Mouse (Mus musculus) neural tube, embryonic 13.5 days (tissue): ENCODE results near the gene Slamf9. TPM values are rescaled to one million over a fixed set of nuclear protein-coding genes. Genes with fewer than 3 reads are reported as not detected.

ENCODE experiments used
- ATAC-seq: fragments of 200-750 bp; cut with Nextera tagmentation; 2 replicates; pipeline ENCODE4 v1.8.0; 2017; ENCODE audit warnings: low read depth, mild to moderate bottlenecking, moderate TSS enrichment, moderate library complexity
- H3K27ac ChIP-seq: fragments of 300-500 bp; sonication (generic); replicated peaks from 2 replicates; pipeline ENCODE4 v1.5.1; 2015; ENCODE audit warnings: moderate library complexity, mild to moderate bottlenecking, inconsistent platforms
- H3K27me3 ChIP-seq: fragments of 300-500 bp; sonication (generic); 2 replicates; pipeline ENCODE4 v1.6.1; 2015; ENCODE audit warnings: mild to moderate bottlenecking, inconsistent platforms
- H3K36me3 ChIP-seq: fragments of 300-500 bp; sonication (generic); 2 replicates; pipeline ENCODE4 v1.6.1; 2015; ENCODE audit warnings: mild to moderate bottlenecking, inconsistent platforms
- H3K4me1 ChIP-seq: fragments of 300-500 bp; sonication (generic); replicated peaks from 2 replicates; pipeline ENCODE4 v1.6.1; 2015; ENCODE audit warnings: inconsistent platforms
- H3K4me2 ChIP-seq: fragments of 300-500 bp; sonication (generic); 2 replicates; pipeline ENCODE4 v1.6.1; 2015; ENCODE audit warnings: inconsistent platforms, mild to moderate bottlenecking, moderate library complexity
- H3K4me3 ChIP-seq: fragments of 300-500 bp; sonication (generic); 2 replicates; pipeline ENCODE4 v1.5.1; 2015; ENCODE audit warnings: mild to moderate bottlenecking, inconsistent platforms
- H3K9ac ChIP-seq: fragments of 300-500 bp; sonication (generic); 2 replicates; pipeline ENCODE4 v1.6.1; 2015; ENCODE audit warnings: moderate library complexity, mild to moderate bottlenecking, inconsistent platforms
- H3K9me3 ChIP-seq: fragments of 300-500 bp; sonication (generic); 2 replicates; pipeline ENCODE4 v1.6.1; 2016; ENCODE audit warnings: inconsistent platforms
- WGBS: fragments of 180-500 bp; shearing (Covaris S2); methylation state at CpG from one replicate; pipeline ENCODE4 v1.1.7; 2015; 5-methylcytosine and 5-hydroxymethylcytosine counted together
- polyA plus RNA-seq: library from polyadenylated mRNA; unstranded; fragments of >200 nt; fragmentation: Nextera tagmentation; extraction: Ambion mirVana; gene quantifications from 2 replicates; pipeline ENCODE4 v1.2.1, GENCODE M21; 2015

The Slamf9 gene
- 0.37 TPM in 1 of 2 replicates, not detected in the other for polyA plus RNA-seq

DNA sequence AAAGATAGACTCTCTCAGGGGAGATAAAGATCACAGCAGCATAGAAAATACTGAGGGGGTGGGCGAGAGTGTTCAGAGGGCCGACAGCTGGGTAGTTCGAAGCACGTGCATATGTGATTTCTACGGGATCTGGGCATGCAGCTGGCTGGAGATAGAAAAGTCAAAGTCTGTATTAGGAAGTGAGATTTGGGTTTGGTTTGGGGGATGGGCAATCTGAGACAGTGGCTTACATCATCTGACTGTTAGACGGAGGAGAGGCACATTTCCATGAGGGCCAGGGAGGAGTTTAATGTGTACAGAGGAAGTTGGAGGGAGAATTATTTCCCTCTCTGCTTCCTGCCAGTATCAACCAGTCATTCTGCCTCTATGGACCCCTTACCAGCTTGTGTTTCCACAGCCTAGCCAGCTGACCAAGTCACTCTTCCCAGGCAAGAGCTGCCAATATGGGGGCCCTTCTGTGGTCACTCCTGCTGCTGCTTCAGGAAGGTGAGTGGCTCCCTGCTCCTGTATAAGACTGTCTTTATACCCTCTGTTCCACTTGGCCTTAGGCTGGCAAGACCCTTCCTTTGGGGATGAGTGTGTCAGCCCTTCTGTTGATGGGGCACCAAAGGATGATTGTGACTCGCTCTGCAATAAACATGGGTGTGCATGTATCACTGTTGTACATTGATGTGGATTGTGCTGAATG is at the start of gene Slamf9:
TSS of gene Slamf9 (plus strand) at position 305 of the 688 bp plus-strand sequence.
- no peak within 1 kb of the TSS for H3K27ac ChIP-seq
- H3K9me3 ChIP-seq = no peaks in the 10 kb centered on the region
- no peaks in the 10 kb centered on the region for H3K36me3 ChIP-seq
- no peak within 1 kb of the TSS for H3K4me2 ChIP-seq
- H3K27me3 ChIP-seq = peaks cover 4% of the 10 kb centered on the region; the same call in 1 of the 2 replicates
- H3K9ac ChIP-seq = no peak within 1 kb of the TSS
- H3K4me3 ChIP-seq = no peak within 1 kb of the TSS
- ATAC-seq = no peak
- H3K4me1 ChIP-seq = no peaks in the 10 kb centered on the region
- 71% methylated on average over 7 of the region's 7 CpGs for WGBS

DNA sequence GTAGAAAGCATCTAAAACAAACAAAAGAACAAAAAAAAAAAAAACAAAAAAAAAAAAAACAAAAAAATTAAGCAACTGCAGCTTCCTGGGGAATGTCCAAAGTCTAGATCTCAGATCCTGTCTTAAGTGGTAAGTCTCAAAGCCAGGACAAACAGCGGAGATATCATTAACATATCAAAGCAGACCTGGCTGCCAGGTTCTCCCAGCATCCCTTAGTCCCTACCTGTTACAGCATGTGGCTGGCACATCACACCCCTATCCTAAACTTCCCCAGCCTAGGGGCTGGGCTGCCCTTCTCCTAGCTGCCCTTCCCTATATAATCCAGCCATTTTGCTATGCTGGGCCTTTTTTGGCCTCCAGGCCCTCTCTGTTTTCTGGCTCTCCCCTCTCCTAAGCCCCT is 48.7 kb upstream of the Slamf9 start:
- no peak overlapping the region for H3K4me2 ChIP-seq
- no peaks in the 10 kb centered on the region for H3K36me3 ChIP-seq
- 52% methylated on average over 1 of the region's 1 CpGs for WGBS
- no peak overlapping the region for H3K9ac ChIP-seq
- H3K27ac ChIP-seq = no peak overlapping the region
- no peaks in the 10 kb centered on the region for H3K4me1 ChIP-seq
- H3K4me3 ChIP-seq = no peak overlapping the region
- H3K9me3 ChIP-seq = no peaks in the 10 kb centered on the region
- no peak for ATAC-seq
- H3K27me3 ChIP-seq = no peaks in the 10 kb centered on the region

DNA sequence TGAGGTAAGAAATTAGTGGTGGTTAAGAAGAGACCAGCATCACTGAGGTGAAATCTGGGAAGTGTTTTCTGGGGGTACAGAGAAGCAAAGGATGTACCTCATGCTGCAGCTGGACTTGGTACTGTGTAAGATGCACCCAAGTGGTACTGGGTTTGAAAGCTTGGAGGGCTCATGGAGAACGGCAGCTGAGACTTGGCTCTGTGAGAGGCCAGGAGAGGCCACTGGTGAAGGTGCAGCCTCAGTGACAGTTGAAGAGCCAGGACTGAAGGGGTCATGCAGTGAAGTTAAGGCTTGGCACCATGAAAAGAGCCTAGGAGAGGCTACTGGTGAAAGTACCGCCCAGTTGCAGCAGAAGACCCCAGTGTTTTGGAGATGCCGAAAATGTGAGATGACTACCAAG is 47.3 kb upstream of the Slamf9 start:
- H3K27me3 ChIP-seq = no peaks in the 10 kb centered on the region
- 89% methylated on average over 3 of the region's 3 CpGs for WGBS
- H3K9me3 ChIP-seq = no peaks in the 10 kb centered on the region
- no peaks in the 10 kb centered on the region for H3K4me1 ChIP-seq
- ATAC-seq = no peak
- no peak overlapping the region for H3K9ac ChIP-seq
- no peak overlapping the region for H3K27ac ChIP-seq
- no peak overlapping the region for H3K4me3 ChIP-seq
- H3K4me2 ChIP-seq = no peak overlapping the region
- no peaks in the 10 kb centered on the region for H3K36me3 ChIP-seq

DNA sequence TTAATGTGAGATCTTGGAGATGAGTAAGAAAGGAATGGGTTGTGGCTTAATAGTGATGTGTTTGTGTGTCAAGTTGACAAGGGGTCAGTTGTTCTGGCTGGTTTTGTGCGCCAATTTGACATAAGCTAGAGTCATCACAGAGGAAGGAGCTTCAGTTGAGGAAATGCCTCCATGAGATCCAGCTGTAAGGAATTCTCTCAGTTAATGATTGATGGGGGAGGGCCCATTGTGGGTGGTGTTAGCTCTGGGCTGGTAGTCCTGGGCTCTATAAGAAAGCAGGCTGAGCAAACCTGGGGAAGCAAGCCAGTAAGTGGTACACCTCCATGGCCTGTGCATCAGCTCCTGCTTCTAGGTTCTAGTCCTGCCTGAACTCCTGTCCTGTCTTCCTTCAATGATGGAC is 46.5 kb upstream of the Slamf9 start:
- H3K4me3 ChIP-seq = no peak overlapping the region
- H3K4me1 ChIP-seq = no peaks in the 10 kb centered on the region
- H3K27ac ChIP-seq = no peak overlapping the region
- no peaks in the 10 kb centered on the region for H3K27me3 ChIP-seq
- no peak overlapping the region for H3K9ac ChIP-seq
- H3K36me3 ChIP-seq = no peaks in the 10 kb centered on the region
- H3K9me3 ChIP-seq = no peaks in the 10 kb centered on the region
- 81% methylated on average over 1 of the region's 1 CpGs for WGBS
- no peak for ATAC-seq
- no peak overlapping the region for H3K4me2 ChIP-seq

DNA sequence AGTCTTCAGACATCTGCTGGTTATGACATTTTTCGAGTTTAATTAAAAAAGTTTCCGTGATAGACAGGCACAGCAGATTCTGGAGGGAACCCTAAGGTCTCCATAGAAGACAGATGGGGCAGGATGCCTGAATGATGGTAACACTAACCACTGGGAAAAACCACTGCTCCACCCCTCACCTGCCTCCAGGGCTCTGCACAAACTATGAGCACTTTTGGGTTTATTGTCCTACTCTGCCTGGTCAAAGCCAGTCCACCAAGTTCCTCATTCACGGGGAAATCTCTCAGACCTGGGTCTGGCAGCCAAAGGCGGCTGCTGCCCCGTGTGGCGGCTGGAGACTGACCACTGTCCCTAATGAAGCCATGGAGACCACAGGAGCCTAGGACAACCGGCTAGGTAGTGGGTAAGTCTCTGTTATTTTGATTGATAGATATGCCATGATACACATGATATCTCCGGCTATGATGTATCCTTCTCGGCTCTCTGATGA is 44.4 kb upstream of the Slamf9 start:
- 58% methylated on average over 9 of the region's 9 CpGs for WGBS
- no peak overlapping the region for H3K9ac ChIP-seq
- ATAC-seq = no peak

DNA sequence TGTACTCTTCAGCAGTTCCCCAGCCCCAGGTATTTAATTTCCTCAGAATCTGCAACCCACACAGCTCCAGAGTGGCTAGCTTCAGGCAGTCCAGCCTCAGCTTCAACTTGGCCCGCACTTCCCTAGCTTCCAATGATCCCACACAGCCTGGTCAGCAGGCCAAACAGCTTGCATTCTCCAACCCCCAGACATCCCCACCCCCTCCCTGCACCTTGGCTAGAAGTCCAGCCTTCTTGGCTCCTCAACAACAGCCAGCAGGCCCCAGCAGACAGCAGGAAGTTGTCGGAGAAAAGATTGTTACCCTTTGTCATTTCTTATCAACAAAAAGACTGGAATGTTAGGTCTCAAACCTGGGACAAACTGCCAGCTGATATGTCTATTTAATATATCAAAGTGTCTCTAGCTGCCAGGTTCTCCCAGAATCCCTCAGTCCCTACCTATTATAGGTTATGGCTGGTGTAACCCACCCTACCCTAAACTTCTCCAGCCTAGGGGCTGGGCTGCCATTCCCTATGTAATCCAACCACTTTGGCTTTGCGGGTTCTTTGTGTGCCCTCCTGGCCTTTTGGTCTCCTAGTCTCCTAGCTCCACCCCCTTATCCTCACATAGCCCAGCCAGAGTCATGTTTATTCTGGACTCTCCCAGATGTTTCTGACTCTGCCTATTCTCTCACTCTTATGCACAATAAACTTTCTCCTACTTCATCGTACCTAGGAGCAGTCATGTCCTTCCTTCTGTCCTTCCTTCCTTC is 43.1 kb upstream of the Slamf9 start:
- H3K4me3 ChIP-seq = no peak overlapping the region
- ATAC-seq = no peak
- H3K4me2 ChIP-seq = no peak overlapping the region
- no peak overlapping the region for H3K27ac ChIP-seq
- H3K4me1 ChIP-seq = no peaks in the 10 kb centered on the region
- no peaks in the 10 kb centered on the region for H3K36me3 ChIP-seq
- WGBS = 60% methylated on average over 4 of the region's 4 CpGs
- H3K27me3 ChIP-seq = no peaks in the 10 kb centered on the region
- no peaks in the 10 kb centered on the region for H3K9me3 ChIP-seq
- no peak overlapping the region for H3K9ac ChIP-seq

More for the DNA sequence above, 44.4 kb upstream of the Slamf9 start:
- H3K4me3 ChIP-seq = no peak overlapping the region
- H3K4me1 ChIP-seq = no peaks in the 10 kb centered on the region
- H3K27me3 ChIP-seq = no peaks in the 10 kb centered on the region
- no peak overlapping the region for H3K27ac ChIP-seq
- no peaks in the 10 kb centered on the region for H3K9me3 ChIP-seq
- H3K4me2 ChIP-seq = no peak overlapping the region
- H3K36me3 ChIP-seq = no peaks in the 10 kb centered on the region

DNA sequence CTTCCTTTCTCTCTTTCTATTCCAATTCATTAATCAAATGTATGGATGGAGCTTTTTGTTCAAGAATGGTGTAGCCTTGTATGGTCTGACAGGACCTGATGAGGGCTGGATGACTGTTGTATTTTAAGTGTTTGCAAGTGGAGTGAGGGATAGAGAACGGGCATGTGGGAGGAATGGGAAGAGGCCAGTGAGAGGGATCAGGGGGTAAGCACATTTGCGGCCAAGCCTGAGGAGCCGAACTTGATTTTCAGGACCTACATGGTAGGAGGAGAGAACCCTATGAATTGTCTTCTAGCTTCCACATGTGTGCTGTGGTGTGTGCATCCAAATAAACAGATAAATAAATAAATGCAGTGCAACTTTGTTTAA is 42.6 kb upstream of the Slamf9 start:
- H3K9me3 ChIP-seq = no peaks in the 10 kb centered on the region
- no peak for ATAC-seq
- H3K9ac ChIP-seq = no peak overlapping the region
- no peak overlapping the region for H3K27ac ChIP-seq
- 88% methylated on average over 3 of the region's 3 CpGs for WGBS
- no peaks in the 10 kb centered on the region for H3K36me3 ChIP-seq
- no peaks in the 10 kb centered on the region for H3K27me3 ChIP-seq
- H3K4me2 ChIP-seq = no peak overlapping the region
- H3K4me1 ChIP-seq = no peaks in the 10 kb centered on the region
- H3K4me3 ChIP-seq = no peak overlapping the region

DNA sequence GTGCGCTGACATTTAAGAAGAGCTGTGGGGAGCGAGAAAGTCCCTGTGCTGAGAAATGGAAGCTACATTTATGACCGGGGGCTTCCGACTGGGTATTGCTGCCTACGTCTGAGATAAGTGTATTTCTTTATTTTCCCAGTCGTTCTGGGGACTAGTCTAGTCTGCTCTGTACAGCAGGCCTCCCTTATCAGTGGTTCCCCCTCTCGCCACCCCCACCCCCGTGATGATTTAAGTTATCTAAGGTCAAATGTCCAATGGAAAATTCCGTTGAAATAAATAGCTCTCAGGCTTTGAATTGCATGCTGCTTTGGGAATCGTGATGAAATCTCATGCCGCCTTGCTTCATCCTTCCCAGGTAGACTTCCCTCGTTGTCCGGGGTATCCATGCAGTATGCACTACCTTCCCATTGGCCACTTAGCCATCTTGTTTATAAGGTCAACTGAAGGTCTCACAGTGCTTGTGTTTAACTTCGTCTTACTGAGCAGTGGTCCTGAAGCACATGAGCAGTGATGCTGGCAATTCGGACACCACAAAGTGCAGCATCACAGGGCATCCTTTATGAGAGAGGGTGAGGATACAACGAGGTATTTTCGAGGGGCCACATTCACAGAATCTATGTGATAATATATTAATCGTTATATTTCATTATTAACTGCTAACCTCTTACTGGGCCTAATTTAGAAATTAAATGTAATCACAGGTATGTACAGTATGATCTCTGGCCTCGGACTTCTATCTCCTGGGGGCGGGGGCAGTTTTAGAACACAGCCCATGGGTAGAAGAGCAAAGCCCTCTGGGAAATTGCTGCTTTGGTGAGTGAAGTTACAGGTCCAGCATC is 41.9 kb upstream of the Slamf9 start:
- Histone ChIP-seq H3K27me3 (no peaks in the 10 kb centered on the region), H3K36me3 (no peaks in the 10 kb centered on the region), H3K9ac (no peak overlapping the region), H3K27ac (no peak overlapping the region), H3K9me3 (no peaks in the 10 kb centered on the region), H3K4me1 (no peaks in the 10 kb centered on the region), H3K4me2 (no peak overlapping the region), H3K4me3 (no peak overlapping the region)
- 84% methylated on average over 20 of the region's 20 CpGs for WGBS
- ATAC-seq = no peak

DNA sequence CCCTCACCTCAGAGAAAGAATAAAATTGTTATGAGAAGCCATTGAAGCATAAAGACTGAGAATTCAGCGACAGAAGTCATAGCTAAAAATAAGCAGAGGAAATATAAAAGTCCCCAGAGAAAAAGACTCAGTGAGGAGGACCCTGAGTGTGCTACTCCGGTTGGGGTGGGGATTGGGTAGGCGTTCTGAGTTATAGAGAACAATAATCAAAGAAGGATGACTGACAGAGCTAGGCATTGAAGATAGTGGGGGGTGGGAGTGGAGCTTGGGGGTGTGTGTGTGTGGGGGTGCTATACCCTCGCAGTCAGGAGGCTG is 41.4 kb upstream of the Slamf9 start:
- Histone ChIP-seq H3K4me2 (no peak overlapping the region), H3K9me3 (no peaks in the 10 kb centered on the region), H3K4me3 (no peak overlapping the region), H3K27me3 (no peaks in the 10 kb centered on the region), H3K9ac (no peak overlapping the region), H3K36me3 (no peaks in the 10 kb centered on the region), H3K4me1 (no peaks in the 10 kb centered on the region), H3K27ac (no peak overlapping the region)
- ATAC-seq = no peak
- 82% methylated on average over 4 of the region's 4 CpGs for WGBS

DNA sequence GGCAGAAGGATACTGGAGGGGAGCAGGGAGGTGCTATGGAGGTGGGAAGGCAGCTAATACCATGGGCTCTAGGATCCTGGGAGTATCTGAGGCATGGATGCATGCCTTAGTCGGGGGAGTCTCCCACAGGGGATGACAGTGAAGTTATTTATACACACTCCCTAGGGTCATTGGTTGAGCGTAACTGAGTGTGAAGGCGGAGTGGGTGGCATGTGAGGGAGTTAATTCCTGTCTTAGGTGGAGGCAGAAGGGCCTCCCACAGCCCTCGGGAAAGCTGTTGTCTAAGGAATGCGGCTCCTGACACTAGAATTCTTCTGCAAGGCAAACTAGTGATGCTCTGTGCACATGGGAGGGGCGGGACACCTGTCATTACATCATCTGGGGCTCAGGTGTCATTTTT is 38.4 kb upstream of the Slamf9 start:
- Histone ChIP-seq H3K36me3 (no peaks in the 10 kb centered on the region), H3K9ac (no peak overlapping the region), H3K4me1 (no peaks in the 10 kb centered on the region), H3K27ac (no peak overlapping the region), H3K4me3 (no peak overlapping the region), H3K4me2 (no peak overlapping the region), H3K27me3 (no peaks in the 10 kb centered on the region), H3K9me3 (no peaks in the 10 kb centered on the region)
- no peak for ATAC-seq
- WGBS = 51% methylated on average over 6 of the region's 6 CpGs

DNA sequence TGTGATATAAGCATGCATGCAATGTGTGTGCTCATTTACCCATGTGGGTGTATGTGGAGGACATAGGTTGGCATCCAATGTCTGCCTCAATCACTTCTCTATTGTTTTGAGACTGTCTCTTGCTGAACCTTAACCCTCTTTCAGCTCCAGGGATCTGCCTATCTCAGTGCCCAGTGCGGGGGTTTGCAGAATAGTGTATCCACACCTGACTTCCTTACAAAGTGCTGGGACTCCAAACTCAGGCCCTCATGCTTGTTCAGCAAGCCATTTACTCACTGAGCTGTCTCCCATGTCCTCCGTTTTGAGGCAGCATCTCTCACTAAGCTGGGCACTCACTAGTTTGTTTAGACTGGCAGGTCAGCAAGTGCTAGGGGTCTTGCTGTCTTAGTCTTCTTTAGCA is 36.5 kb upstream of the Slamf9 start:
- Histone ChIP-seq H3K27me3 (no peaks in the 10 kb centered on the region), H3K36me3 (no peaks in the 10 kb centered on the region), H3K9me3 (no peaks in the 10 kb centered on the region), H3K27ac (no peak overlapping the region), H3K4me3 (no peak overlapping the region), H3K4me2 (no peak overlapping the region), H3K4me1 (no peaks in the 10 kb centered on the region), H3K9ac (no peak overlapping the region)
- ATAC-seq = no peak
- WGBS = 79% methylated on average over 2 of the region's 2 CpGs

DNA sequence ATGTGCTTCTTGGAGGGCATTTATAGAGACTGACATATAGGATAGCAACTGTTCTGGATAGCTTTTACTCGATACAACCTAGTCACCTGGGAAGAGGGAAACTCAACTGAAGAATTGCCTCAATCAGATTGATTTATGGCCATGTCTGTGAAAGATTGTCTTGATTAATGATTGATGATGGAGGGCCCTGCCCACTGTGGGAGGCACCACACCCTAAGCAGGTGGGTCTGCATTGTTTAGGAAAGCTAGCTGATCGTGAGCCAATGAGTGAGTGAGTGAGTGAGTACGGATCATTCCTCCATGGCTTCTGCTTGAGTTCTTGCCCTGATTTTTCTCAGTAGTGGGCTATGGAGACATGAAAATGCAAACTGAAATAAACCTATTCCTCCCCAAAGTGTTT is 34.6 kb upstream of the Slamf9 start:
- ATAC-seq = no peak
- Histone ChIP-seq H3K27me3 (no peaks in the 10 kb centered on the region), H3K9ac (no peak overlapping the region), H3K4me3 (no peak overlapping the region), H3K36me3 (no peaks in the 10 kb centered on the region), H3K9me3 (no peaks in the 10 kb centered on the region), H3K4me1 (no peaks in the 10 kb centered on the region), H3K27ac (no peak overlapping the region), H3K4me2 (no peak overlapping the region)
- WGBS = 90% methylated on average over 3 of the region's 3 CpGs
